Mouse (Mus musculus) hindbrain, embryonic 12.5 days (tissue): ENCODE measurements around the gene Tead1. TPM values are rescaled to one million over a fixed set of nuclear protein-coding genes. Genes with fewer than 3 reads are reported as not detected.

ENCODE experiments used
- ATAC-seq: fragments of 200-750 bp; cut with Nextera tagmentation; 2 replicates; pipeline ENCODE4 v1.8.0; 2017; ENCODE audit warnings: moderate TSS enrichment; ENCODE audit not compliant: low FRiP score
- H3K27ac ChIP-seq: fragments of 300-500 bp; sonication (generic); 2 replicates; pipeline ENCODE4 v1.5.1; 2016; ENCODE audit warnings: mild to moderate bottlenecking
- H3K27me3 ChIP-seq: fragments of 300-500 bp; sonication (generic); 2 replicates; pipeline ENCODE4 v1.6.1; 2016; ENCODE audit warnings: mild to moderate bottlenecking
- H3K36me3 ChIP-seq: fragments of 300-500 bp; sonication (generic); 2 replicates; pipeline ENCODE4 v1.6.1; 2016; ENCODE audit warnings: mild to moderate bottlenecking
- H3K4me1 ChIP-seq: fragments of 300-500 bp; sonication (generic); 2 replicates; pipeline ENCODE4 v1.6.1; 2016
- H3K4me2 ChIP-seq: fragments of 300-500 bp; sonication (generic); replicated peaks from 2 replicates; pipeline ENCODE4 v1.6.1; 2016; ENCODE audit warnings: mild to moderate bottlenecking
- H3K4me3 ChIP-seq: fragments of 300-500 bp; sonication (generic); 2 replicates; pipeline ENCODE4 v1.5.1; 2016; ENCODE audit warnings: mild to moderate bottlenecking
- H3K9ac ChIP-seq: fragments of 300-500 bp; sonication (generic); 2 replicates; pipeline ENCODE4 v1.6.1; 2016; ENCODE audit warnings: mild to moderate bottlenecking, moderate library complexity
- H3K9me3 ChIP-seq: fragments of 300-500 bp; sonication (generic); replicated peaks from 2 replicates; pipeline ENCODE4 v1.6.1; 2016; ENCODE audit warnings: mild to moderate bottlenecking
- WGBS: fragments of 180-500 bp; shearing (Covaris S2); methylation state at CpG from one replicate; pipeline ENCODE4 v1.1.7; 2016; 5-methylcytosine and 5-hydroxymethylcytosine counted together
- polyA plus RNA-seq: library from polyadenylated mRNA; unstranded; fragments of >200 nt; fragmentation: Nextera tagmentation; extraction: Ambion mirVana; gene quantifications from 2 replicates; pipeline ENCODE4 v1.2.1, GENCODE M21; 2016

Gene Tead1
- polyA plus RNA-seq, 1 experiment from 2014 or later = 25.4 TPM

DNA sequence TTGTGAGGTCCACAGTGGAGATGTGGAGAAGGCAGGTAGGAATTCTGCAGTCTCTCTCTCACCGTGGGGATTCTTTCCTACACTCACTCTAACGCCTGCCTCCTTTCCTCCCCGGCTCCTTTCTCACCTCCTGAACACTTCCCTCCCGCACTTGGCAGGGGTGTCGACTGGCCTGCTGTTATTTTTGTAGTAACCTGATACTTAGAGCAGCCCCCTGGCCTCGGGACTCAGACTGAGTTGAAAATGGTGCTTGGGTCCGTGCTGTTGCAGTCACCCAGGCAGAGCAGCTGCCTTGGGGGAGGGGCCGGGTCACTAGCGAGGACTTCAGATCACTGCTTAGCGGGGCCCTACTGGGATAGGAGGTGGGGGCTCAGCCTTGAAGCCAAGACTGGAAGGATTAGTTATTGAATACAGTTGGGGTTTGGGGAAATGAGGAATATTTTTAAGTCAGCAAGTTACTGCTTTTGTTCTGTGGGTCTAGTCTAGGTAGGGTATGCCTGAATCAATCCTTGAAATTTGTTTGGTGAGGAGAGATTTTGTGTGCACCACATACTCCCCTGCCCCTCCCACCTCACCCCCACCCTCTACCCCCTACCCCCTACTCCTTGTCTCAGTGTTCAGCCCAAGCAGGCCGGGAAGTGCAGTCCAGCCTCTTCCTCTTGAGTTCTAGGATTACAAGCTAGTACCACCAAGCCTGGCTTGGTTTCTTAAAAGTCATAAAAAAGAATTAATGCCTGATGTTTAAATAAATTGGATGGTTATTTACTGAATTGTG, 64.7 kb downstream of the Tead1 start:
- H3K4me3 ChIP-seq = no peak overlapping the region
- WGBS = 1% methylated on average over 11 of the region's 11 CpGs
- ATAC-seq = peak; percentile 76
- no peak overlapping the region for H3K9ac ChIP-seq
- no peaks in the 10 kb centered on the region for H3K9me3 ChIP-seq
- H3K36me3 ChIP-seq = no peaks in the 10 kb centered on the region
- peak overlapping the region; percentile 70 for H3K27ac ChIP-seq
- no peaks in the 10 kb centered on the region for H3K27me3 ChIP-seq
- H3K4me1 ChIP-seq = peaks cover 55% of the 10 kb centered on the region
- peak overlapping the region; percentile 34 for H3K4me2 ChIP-seq

DNA sequence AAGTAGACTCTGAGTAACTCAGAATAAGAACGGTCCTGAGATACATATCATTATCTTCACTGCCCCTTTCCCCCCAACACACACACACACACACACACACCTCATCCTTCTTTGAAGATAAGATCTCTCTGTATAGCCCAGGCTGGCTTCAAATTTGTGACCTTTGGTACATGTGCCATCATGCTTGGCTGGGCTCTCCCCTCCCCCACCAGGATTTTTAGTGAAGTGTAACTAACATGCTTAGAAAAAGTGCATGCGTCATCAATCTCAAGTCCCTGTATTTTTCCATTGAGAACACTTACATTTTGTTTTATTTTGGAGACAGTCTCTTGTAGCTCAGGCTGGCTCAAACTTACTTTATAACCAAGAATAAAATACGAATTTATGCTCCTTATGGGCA, 68.1 kb downstream of the Tead1 start:
- Histone ChIP-seq H3K4me3 (no peak overlapping the region), H3K9ac (no peak overlapping the region), H3K4me2 (no peak overlapping the region), H3K4me1 (peaks cover 31% of the 10 kb centered on the region), H3K27me3 (no peaks in the 10 kb centered on the region), H3K27ac (no peak overlapping the region), H3K36me3 (no peaks in the 10 kb centered on the region), H3K9me3 (no peaks in the 10 kb centered on the region)
- WGBS = 69% methylated on average over 3 of the region's 3 CpGs
- no peak for ATAC-seq

DNA sequence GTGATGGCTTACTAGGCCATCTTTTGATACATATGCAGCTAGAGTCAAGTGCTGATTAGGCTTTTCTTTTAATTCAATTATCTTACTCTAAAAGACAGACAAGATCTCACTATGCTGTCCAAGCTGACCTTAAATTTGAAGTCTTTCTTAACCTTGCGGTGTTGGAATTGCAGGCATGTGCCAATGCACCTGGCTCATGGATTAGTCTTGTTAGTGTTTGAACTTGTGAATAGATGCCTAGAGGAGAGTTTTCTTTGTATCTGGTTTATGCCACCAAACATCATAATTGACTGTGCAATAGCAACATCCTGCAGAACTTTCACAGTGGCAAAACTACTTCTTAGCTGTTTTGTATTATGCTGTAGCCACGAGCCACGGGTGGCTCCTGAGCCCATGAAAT, 68.7 kb downstream of the Tead1 start:
- Histone ChIP-seq H3K9me3 (no peaks in the 10 kb centered on the region), H3K27me3 (no peaks in the 10 kb centered on the region), H3K4me2 (no peak overlapping the region), H3K36me3 (no peaks in the 10 kb centered on the region), H3K4me3 (no peak overlapping the region), H3K9ac (no peak overlapping the region), H3K4me1 (peaks cover 25% of the 10 kb centered on the region), H3K27ac (no peak overlapping the region)
- WGBS = 89% methylated on average over 3 of the region's 3 CpGs
- ATAC-seq = no peak

DNA sequence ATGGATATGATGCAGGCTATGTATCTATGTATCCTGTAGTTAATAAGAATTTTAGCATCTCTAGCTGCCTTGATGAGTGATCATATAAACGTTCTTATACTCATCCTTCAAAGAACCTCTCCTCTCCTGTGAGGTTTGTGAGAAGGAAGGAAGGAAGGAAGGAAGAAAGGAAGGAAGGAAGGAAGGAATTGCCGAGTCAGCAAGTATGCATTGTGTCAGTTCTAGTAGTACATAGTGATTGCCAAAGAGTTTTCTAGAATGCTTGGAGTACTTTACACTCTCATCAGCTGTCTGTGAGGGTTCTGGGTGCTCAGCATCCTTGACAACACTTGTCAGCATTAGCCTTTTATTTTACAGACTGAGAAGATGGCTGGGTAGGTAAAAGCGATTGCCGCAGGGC, 69.2 kb downstream of the Tead1 start:
- 93% methylated on average over 4 of the region's 4 CpGs for WGBS

DNA sequence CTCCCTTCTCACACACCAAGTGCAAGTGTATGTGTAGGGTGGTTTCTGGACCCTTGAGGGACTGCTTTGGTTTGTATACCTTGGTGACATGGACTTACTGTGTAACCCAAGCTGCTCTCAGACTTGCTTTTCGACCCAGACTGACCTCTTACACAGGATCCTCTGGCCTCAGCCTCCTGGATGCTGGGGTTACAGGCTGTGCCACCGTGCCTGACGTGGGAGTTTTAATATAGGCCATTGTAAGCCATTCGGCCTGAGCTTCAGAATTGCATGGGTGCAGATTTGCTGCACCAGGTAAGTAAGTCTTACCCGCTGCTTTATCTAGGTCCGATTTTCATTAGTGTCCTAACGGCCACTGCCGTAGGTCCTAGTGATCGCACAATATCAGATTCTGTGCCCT, 71.0 kb downstream of the Tead1 start:
- Histone ChIP-seq H3K27me3 (no peaks in the 10 kb centered on the region), H3K9me3 (no peaks in the 10 kb centered on the region), H3K27ac (no peak overlapping the region), H3K4me3 (no peak overlapping the region), H3K4me1 (peaks cover 8% of the 10 kb centered on the region; the same call in 1 of the 2 replicates), H3K9ac (no peak overlapping the region), H3K4me2 (no peak overlapping the region), H3K36me3 (no peaks in the 10 kb centered on the region)
- 90% methylated on average over 9 of the region's 9 CpGs for WGBS
- no peak for ATAC-seq

More for the DNA sequence above, 69.2 kb downstream of the Tead1 start:
- H3K27ac ChIP-seq = no peak overlapping the region
- H3K36me3 ChIP-seq = no peaks in the 10 kb centered on the region
- no peaks in the 10 kb centered on the region for H3K27me3 ChIP-seq
- no peak overlapping the region for H3K9ac ChIP-seq
- ATAC-seq = no peak
- peaks cover 20% of the 10 kb centered on the region for H3K4me1 ChIP-seq
- no peaks in the 10 kb centered on the region for H3K9me3 ChIP-seq
- H3K4me3 ChIP-seq = no peak overlapping the region
- H3K4me2 ChIP-seq = no peak overlapping the region

DNA sequence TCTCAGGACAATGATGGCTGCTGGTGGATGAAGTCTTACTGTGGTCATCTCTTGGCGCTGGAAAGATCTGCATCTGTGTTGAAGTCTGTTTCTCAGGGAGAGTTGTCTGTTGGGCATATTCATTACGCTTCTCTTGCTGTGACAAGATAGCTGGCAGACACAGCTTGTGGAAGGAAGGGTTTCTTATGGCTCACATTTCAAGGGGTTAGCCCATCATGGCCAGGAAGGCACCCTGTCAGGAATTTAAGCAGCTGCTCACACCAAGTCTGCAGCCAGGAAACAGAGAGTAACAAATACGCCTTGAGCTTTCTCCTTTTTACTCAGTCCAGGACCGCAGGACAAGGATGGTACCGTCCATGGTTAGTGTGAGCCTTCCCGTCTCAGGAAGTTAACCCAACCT, 73.2 kb downstream of the Tead1 start:
- 92% methylated on average over 6 of the region's 6 CpGs for WGBS
- Histone ChIP-seq H3K27ac (no peak overlapping the region), H3K4me2 (no peak overlapping the region), H3K4me3 (no peak overlapping the region), H3K9ac (no peak overlapping the region), H3K9me3 (no peaks in the 10 kb centered on the region), H3K4me1 (no peaks in the 10 kb centered on the region; the same call in 1 of the 2 replicates), H3K36me3 (no peaks in the 10 kb centered on the region), H3K27me3 (no peaks in the 10 kb centered on the region)
- no peak for ATAC-seq

DNA sequence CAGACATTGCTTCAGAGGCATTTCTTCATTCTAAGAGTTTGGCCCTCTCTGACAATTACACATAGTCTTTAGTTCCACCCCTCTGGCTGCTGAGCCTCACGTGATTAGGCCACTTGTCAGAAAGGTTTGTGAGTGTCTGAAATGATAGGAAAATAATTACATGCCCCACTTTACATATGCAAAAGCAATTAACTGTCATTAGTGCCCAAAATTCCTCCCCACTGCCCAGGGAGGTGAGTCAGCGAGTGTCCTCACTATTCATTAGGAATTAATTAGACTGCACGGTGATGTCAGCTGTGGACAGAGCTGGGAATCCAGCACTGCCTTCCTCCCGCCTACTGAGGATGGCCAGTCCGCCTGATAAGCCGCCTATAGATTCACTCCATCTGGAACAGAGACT, 74.2 kb downstream of the Tead1 start:
- Histone ChIP-seq H3K36me3 (no peaks in the 10 kb centered on the region), H3K27ac (no peak overlapping the region), H3K9me3 (no peaks in the 10 kb centered on the region), H3K4me1 (no peaks in the 10 kb centered on the region; the same call in none of the 2 replicates), H3K4me2 (no peak overlapping the region), H3K9ac (no peak overlapping the region), H3K27me3 (no peaks in the 10 kb centered on the region), H3K4me3 (no peak overlapping the region)
- 0 out of 2 replicates have a peak, but pooled peaks have one; percentile 29 for ATAC-seq
- WGBS = 58% methylated on average over 6 of the region's 6 CpGs

DNA sequence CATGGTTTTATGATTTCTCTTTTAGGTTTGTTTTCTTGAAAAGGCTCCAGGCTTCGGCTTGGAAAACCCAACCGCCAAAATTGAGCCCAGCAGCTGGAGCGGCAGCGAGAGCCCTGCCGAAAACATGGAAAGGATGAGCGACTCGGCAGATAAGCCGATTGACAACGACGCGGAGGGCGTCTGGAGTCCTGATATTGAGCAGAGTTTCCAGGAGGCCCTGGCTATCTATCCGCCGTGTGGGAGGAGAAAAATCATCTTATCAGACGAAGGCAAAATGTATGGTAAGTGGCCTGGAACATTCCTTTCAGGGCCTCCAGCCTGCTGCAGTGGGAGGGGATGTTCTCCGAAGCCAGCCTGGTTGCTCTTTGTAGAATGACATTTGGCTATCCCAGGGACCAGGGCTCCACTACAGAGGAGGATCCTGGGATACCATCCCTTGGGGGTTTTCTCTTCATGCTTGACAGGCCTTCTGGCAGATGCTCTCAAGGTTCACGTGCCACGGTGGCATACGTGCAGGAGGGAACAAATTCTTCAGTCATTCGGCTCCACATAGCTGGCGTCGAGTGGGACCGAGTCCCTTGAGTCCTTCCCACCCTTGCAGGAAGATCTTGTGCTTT, 80.3 kb downstream of the Tead1 start:
- Histone ChIP-seq H3K4me2 (no peak overlapping the region), H3K27me3 (no peaks in the 10 kb centered on the region), H3K9me3 (no peaks in the 10 kb centered on the region), H3K4me1 (peaks cover 57% of the 10 kb centered on the region), H3K27ac (0 out of 2 replicates have a peak overlapping the region, but pooled peaks have one; percentile 24), H3K36me3 (peaks cover 3% of the 10 kb centered on the region; the same call in 1 of the 2 replicates), H3K9ac (no peak overlapping the region), H3K4me3 (no peak overlapping the region)
- 76% methylated on average over 23 of the region's 23 CpGs for WGBS
- ATAC-seq = no peak

DNA sequence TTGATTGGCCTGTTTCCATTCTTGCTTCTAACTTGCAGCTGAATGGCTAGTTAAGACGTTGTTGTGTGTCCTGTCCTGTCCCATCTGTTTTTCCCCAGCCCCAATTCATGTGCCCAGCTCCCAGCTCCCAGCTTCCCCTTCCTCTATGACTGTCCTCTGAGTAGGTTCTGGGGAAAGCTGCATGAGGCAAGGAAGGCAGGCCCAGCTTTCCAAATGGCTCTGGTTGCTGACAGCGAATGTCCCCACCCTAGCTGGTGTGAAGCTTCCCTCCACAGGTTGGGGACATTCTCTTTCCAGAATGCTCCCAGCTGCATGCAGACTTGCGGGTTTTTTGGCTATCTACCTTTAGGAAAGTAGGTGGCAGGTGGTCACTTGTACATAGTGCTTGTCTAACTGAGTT, 81.2 kb downstream of the Tead1 start:
- Histone ChIP-seq H3K27ac (peak overlapping the region; percentile 58), H3K36me3 (peaks cover 3% of the 10 kb centered on the region; the same call in 1 of the 2 replicates), H3K4me2 (no peak overlapping the region), H3K27me3 (no peaks in the 10 kb centered on the region), H3K9ac (no peak overlapping the region), H3K4me3 (no peak overlapping the region), H3K4me1 (peaks cover 59% of the 10 kb centered on the region), H3K9me3 (no peaks in the 10 kb centered on the region)
- 71% methylated on average over 3 of the region's 3 CpGs for WGBS
- ATAC-seq = peak; percentile 15; the same call in 1 of the 2 replicates

DNA sequence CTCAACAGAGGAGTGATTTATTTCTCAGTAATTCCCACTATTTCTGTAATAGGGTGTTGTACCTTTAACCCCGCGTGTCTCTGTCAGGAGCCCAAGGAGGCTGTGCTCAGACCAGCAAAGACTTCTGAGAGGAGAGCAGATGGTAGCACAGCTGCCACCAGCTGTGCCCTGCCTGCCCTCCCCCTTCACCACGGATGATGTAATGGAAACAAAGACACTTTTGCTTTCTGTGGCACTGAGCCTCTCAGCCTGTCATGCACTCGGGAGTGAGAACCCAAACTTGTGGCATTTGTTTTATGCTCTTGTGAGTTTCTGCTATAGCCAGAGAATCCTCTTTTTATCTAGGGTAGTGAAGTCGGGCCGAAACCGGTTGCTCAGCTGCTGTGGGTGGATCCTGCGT, 81.7 kb downstream of the Tead1 start:
- no peaks in the 10 kb centered on the region for H3K27me3 ChIP-seq
- H3K27ac ChIP-seq = peak overlapping the region; percentile 58
- H3K4me1 ChIP-seq = peaks cover 59% of the 10 kb centered on the region
- 36% methylated on average over 8 of the region's 8 CpGs for WGBS
- no peak overlapping the region for H3K9ac ChIP-seq
- peak; percentile 82 for ATAC-seq
- no peak overlapping the region for H3K4me3 ChIP-seq
- no peak overlapping the region for H3K4me2 ChIP-seq
- H3K36me3 ChIP-seq = peaks cover 3% of the 10 kb centered on the region; the same call in 1 of the 2 replicates
- no peaks in the 10 kb centered on the region for H3K9me3 ChIP-seq

DNA sequence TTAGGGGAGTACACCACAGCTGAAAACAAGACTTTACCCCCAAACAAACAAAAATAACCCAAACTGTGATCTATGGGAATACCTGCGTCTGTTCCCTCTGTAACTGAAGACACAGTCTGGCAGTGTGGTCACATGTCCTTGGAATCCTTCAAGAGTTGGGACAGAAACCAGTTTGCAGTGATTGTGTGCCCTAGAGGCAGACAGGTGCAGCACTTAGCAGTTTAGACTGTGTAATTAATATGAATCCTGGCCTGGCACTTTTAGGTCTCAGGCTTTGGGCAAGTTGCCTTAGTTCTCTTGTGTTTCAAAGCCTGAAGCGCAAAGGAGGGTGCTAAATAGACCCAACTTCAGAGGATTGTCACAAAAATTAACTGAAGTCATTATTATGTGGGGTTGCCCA, 83.8 kb downstream of the Tead1 start:
- H3K9ac ChIP-seq = no peak overlapping the region
- peak overlapping the region; percentile 19; the same call in 1 of the 2 replicates for H3K27ac ChIP-seq
- peaks cover 3% of the 10 kb centered on the region; the same call in 1 of the 2 replicates for H3K36me3 ChIP-seq
- H3K4me2 ChIP-seq = no peak overlapping the region
- peaks cover 59% of the 10 kb centered on the region for H3K4me1 ChIP-seq
- H3K9me3 ChIP-seq = no peaks in the 10 kb centered on the region
- no peaks in the 10 kb centered on the region for H3K27me3 ChIP-seq
- 72% methylated on average over 2 of the region's 2 CpGs for WGBS
- H3K4me3 ChIP-seq = no peak overlapping the region
- ATAC-seq = no peak

DNA sequence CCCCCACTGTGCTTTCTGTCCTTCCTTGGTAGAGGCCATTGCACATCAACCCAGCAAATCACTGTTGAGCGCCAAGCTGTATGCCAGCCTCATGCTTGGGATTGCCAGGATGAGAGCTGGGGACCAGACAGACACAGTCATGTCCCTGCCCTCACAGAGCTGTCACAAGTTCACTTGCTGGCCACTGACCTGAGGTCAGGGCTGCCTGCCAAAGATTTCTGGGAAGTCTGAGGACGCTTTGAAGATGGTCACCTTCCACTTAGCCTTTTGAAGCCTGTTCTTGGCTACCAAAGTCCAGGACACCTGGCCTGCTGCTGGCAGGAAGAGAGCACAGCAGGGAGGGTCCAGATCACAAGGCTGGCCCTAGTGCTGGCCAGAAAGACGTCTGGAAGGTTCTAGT, 84.4 kb downstream of the Tead1 start:
- Histone ChIP-seq H3K4me2 (no peak overlapping the region), H3K27ac (no peak overlapping the region), H3K9ac (no peak overlapping the region), H3K27me3 (no peaks in the 10 kb centered on the region), H3K4me1 (peaks cover 58% of the 10 kb centered on the region), H3K36me3 (peaks cover 3% of the 10 kb centered on the region; the same call in 1 of the 2 replicates), H3K9me3 (no peaks in the 10 kb centered on the region), H3K4me3 (no peak overlapping the region)
- 70% methylated on average over 3 of the region's 3 CpGs for WGBS
- no peak for ATAC-seq
